Mouse (Mus musculus) large intestine, adult 2 months (tissue): ENCODE measurements at regions not wholly inside any gene's neighbourhood (a gene's known extent, or its start where the extent isn't known, plus 50 kb on each side); places are given as distances from the start of the nearest gene placed in this dataset.

Experiments
- DNase-seq: peaks from one replicate; pipeline ENCODE4 v3.0.0-alpha.2; 2012; ENCODE audit warnings: low read depth, low spot score
- WGBS: fragments of 180-500 bp; shearing (Covaris S2); methylation state at CpG from one replicate; pipeline ENCODE4 v1.1.7; 2018; 5-methylcytosine and 5-hydroxymethylcytosine counted together

DNA sequence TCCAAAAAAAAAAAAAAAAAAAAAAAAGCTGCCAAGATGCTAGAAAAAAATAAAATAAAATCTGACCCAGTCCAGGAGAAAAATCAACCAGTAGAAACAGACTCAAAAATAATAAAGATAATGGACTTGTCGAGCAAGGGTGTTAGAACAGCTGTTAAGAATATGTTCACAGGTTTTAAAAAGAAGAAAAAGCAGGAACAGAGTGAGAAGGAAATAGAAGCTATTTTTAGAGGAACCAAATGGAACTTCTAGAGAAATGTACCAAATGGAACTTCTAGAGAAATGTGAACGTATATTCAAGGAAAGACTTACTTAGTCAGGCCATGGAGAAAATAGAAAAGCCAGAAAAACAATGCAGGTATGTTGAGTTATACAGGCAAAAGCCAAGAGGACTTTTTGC is 662.4 kb upstream of the Jmjd1c start:
- no peak for DNase-seq
- 68% methylated on average over 2 of the region's 2 CpGs for WGBS

DNA sequence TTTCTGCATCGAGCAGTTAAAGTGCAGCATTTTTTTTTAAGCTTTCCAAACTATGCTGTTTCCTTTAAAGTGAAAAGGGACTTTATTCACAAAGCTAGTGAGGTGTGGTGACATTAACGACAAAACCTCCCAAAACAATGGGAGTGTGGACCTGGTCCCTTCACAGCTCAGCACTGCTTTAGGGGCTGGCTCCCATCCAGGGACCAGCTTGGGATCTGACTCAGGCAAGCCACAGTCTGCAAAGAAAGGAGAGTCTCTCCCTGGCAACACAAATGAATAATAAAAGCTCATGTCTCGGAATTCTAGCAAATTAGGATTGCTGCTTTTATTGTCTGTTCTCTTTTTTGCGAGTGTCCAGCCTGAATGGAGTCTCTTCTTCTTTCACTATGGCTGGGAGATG is 625.2 kb upstream of the Jmjd1c start:
- 37% methylated on average over 4 of the region's 4 CpGs for WGBS
- no peak for DNase-seq

DNA sequence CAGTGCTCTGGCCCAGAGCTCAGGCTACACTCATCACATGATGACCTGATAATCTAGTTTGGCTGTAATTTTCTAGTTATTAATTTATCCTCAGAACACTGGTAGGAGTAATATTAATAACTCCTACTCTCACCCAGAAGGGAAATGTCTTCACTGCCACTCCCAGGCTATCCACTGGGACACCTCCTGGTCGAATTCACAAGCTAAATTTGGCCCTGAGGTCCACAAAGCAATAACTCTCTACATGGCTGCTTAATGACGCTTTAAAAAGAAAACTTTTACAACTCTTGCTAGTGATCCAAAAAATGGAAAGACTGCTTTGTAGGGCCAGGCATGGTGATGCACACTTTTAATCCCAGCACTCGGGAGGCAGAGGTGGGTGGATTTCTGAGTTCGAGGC is 623.9 kb upstream of the Jmjd1c start:
- WGBS = 62% methylated on average over 4 of the region's 4 CpGs
- DNase-seq = no peak

DNA sequence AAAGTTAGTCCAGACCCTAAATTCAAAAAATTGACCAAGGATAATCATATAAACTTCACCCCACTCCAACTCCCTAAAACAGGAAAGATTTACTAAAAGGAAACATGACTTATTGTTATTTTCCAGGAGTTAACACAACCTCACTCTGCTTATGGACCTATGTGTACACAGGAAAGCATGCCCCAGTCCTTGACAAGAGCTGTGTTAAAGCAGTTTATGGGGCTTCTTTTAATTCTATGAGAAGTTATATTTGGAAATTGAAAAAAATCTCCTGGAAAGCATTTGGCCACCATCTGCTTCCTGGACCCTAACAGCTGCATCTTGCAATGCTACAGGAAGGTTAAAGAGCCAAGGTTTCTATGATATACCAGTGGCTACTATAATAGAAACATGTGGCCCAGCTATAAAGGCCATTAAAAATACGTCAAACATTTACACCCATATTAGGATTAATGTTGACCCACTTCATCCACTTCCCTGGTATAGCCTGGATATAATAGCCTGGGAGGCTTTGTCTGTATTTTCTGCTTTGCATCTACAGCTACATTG is 620.7 kb upstream of the Jmjd1c start:
- WGBS = 42% methylated on average over 1 of the region's 1 CpGs
- no peak for DNase-seq

DNA sequence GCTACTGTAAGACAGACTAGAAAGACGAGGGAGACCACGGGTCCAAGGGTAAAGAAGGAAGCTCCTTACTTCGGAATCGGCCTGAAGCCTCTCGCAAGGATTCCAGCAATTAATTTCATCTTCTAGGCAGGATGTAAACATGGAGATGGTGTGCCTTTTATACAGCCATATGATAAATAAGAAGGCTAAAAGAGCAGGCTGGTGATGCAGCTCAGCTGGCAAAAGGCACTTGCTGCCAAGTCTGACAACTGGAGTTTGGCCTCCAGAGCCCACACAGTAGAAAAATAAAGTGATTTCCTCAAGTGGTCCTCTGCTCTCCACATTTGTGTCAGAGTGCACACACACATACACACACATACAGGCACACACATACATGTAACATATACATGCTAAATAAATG is 605.1 kb upstream of the Jmjd1c start:
- 66% methylated on average over 5 of the region's 5 CpGs for WGBS
- DNase-seq = no peak

DNA sequence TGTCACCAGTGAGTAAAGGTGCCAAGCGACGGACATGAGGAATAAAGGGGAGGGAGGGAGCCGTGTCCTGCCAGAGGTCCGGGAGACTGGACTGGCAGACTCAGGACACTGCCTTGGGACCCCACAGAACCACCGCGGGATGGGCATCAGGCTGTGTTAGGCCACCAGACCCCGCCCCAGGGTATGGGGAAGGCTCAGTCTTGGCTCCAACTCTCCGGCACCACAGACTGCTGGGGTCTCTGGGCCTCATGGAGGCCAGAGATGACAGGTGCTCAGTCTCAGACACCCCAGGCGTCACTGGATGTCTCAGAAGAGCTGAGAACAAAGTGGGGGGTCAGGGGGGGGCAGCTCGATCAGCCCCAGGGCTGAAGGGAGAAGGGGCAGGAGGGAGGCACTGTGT is 604.1 kb upstream of the Jmjd1c start:
- 59% methylated on average over 10 of the region's 10 CpGs for WGBS
- no peak for DNase-seq

DNA sequence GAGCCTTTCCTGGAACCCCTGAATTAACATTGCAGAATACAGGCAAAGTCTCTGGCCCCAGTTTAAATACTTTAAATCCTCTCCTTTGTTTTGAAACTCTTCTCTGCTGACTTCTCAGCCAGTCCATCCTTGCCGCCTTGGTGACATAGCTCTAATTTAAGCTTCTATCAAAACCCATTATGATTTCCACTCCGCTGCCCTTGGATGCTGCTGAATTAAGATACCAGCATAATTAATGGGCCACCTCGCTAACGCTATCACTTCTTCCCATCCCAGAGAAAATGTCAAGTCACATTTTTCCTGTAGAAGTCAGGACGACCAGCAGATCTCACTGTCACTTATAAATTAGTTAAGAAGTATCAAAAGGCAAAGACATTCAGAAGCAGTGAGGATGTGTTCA is 556.1 kb upstream of the Jmjd1c start:
- no peak for DNase-seq
- WGBS = 90% methylated on average over 5 of the region's 5 CpGs

DNA sequence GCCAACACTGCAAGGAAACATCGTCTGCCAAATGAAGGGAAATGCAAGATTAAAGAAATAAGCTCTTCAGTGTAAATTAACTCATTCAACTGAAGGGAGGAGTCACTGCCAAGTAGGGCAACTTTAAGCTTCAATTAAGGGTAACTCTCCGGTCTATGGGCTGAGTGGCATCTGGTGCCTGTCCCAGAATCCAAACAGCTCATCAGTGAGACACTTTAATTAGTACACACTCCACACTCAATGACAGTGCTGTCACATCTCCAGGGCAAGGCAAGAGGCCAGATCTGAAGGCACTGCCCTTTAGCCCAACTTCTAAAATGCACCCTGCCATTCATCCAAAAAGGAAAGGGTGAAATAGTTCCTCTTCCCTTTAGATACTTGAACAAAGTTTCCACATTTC is 549.3 kb upstream of the Jmjd1c start:
- WGBS = 62% methylated on average over 2 of the region's 2 CpGs

DNA sequence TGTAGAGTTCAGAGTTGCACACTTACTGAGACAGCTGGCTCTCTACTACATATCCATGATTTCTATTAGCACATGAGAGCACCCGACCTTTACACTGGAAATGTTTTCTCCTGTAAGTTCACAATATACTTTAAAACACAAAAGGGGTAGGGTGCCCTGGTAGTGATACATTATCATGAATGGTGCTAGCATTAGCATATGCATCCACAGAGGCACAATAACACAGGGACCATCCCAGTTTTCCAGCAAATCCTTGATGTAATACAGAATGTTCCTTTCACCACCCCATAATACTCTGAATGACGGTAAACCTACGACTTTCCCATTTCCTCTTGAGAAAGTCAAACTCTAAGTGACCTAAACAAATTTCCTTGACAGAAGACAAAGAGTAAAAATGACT is 548.3 kb upstream of the Jmjd1c start:
- 43% methylated on average over 3 of the region's 3 CpGs for WGBS
- no peak for DNase-seq

More for the DNA sequence above, 549.3 kb upstream of the Jmjd1c start:
- no peak for DNase-seq

DNA sequence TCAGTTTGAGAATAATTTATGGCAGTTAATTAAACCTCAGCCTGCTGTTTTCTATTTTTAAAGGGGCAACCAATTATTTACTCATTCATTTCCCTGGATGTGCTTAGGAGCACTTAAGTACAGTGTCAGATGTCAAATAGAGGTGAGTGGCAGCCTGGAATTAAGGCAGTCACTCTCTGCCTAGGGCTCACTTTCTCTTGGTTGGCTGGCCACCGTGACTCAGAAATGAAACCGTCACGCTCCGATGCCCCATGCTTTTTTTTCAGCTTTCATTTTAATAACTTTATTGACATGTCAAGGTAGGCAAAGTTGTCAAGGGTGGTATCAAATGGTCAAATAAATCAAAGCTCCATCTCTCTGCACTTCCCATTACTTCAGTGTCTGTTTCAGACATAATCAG is 547.9 kb upstream of the Jmjd1c start:
- no peak for DNase-seq
- 72% methylated on average over 4 of the region's 4 CpGs for WGBS

DNA sequence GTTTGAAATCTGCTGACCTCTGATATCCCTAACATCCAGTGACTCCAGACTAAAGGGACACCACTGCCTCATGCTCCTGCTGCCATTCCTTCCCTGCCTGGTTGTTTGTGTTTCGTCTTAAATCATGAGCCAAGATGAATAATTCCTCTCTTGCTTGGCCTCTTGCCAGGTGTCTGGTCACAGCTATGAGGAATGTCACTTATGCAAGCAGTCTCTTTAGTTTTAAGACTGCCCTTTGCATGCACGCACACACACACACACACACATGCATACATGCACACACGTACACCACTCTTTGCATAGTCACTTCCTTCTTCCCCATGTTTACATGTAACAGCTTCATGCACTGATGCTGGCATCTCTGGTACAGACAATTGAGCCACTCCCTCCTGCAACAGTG is 543.0 kb upstream of the Jmjd1c start:
- 43% methylated on average over 3 of the region's 3 CpGs for WGBS
- DNase-seq = no peak

DNA sequence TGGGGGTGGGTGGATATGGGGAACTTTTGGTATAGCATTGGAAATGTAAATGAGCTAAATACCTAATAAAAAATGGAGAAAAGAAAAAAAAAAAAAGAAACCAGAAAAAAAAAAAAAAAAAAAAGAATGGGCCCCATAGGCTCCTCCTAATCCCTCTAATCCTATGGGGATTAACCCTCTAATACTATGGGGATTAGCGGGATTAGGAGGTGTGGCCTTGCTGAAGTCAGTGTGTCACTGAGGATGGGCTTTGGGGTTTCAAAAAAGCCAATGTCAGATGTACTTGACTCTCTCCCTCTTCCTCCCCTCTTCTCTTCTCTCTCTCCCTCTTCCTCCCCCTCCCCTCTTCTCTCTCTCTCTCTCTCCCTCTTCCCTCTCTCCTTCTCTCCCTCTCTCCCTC is 541.7 kb upstream of the Jmjd1c start:
- WGBS = 71% methylated on average over 1 of the region's 1 CpGs

DNA sequence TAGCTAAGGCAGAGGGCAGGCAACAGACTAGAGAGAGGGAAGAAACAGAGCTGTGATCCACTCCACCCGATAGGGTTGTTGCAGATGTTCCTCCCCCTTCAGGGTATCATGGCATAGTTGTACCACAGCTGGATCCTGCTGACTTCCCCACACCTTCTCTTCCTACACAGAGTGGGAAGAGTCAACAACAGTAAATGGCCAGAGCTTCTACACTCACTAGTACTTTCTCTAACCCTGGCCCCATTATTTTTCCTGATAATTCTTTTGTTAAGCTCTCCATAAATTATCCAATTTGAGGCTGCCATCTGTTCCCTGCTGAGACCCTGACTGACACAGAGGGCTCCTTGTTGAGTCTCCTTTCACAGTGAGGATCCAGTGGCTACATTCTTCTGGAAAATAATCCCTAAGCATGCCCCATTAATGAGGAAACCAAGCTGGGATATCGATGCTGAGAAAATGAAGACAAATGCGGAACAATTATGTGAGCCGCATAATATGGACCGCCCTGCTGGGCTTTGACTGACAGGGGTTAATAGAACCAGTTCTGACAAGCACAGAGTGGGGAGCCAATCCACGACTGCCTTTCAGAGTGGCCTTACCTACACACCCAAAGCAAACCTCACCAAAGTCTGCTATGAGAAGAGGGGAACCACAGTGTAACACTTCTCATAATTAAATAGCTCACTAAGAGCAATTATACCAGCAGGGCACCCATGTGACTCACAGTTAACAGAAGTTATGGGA is 537.7 kb upstream of the Jmjd1c start:
- DNase-seq = no peak
- WGBS = 77% methylated on average over 6 of the region's 6 CpGs

More for the DNA sequence above, 541.7 kb upstream of the Jmjd1c start:
- no peak for DNase-seq

DNA sequence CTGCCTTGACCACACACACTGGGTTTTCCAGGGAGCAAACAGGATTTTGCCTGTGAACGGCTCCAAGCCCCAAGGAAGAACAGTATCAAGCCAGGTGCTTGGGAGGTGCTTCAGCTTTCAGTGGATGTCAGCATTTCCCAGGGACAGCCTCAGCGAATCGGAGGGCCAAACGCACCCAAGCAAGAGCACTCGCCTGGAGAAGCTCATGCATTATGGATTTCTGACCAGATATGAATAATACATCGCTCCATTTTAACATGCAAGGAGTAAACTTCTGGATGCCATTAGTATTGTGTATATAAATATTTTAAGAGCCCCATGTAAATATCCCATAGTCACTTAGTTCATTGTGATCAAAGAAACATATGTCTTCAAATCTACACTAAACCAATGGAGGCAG is 530.6 kb upstream of the Jmjd1c start:
- no peak for DNase-seq
- WGBS = 82% methylated on average over 6 of the region's 6 CpGs

DNA sequence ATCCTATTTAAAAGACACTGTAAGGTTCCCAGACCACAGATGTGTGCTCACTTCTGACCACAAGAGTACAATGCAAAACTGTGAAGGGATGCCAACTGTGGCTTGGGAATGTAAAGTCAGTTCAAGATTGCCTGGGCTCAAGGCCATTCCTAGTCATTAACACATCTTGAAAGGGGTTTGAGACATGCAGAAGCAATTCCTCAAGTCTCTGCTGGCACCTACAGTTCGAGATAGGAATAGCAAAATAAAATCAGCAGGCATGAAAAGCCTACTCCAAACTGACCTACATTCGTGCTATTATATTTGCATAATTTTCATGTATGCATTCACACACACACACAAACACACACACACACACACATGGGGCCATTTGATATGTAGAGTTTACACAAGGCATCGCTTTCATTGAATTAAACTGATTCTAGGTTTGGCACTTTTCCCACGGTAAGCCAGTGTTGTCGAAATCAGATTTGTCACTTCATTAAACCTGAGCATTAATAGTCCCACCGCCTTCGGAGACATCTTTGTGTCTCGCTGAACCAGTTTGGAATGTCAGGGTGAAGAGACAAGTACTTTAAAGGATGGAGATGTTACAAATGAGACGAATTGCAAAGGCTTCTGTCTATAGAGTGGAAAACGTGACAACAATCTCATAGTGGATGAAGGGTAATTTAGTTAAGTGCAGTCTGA is 520.9 kb upstream of the Jmjd1c start:
- 51% methylated on average over 10 of the region's 10 CpGs for WGBS
- DNase-seq = no peak

DNA sequence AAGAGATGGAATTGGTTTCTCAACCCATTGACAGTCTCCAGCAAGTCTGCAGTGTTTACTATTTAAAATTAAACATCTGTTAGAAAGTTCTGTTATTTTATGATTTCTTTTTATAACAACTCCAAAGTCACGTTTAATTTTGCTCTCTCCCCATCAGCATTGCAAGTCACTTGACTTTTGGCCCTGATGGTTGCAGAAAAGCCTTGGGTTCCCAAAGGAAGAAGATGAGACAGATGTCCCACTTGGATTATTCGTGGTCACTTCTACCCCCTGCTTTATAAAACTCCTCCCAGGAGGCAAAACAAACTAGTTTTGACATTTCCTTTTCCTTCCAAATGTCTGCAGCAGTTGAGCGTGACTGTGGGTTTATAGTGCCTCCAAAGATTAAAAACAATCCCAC is 502.9 kb upstream of the Jmjd1c start:
- WGBS = 47% methylated on average over 3 of the region's 3 CpGs

DNA sequence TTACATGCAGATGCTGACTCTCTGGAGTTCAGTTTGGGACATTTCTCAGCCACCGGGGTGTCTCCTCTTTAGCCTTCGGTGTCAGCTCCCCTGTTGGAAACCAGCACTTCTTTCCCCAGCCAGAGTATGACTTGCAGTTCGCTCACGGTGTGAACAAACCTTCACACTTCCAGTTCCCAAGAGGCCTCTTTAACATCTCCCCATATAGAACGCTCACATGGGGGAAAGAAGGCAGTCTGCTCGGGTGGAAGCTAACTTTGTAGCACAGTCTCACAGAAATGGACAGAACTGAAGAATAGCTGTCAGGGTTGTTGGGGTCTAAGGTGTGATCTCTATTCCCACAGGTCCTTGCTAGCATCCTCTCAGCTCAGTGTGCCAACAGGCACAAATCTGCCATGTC is 502.4 kb upstream of the Jmjd1c start:
- 52% methylated on average over 6 of the region's 6 CpGs for WGBS
- no peak for DNase-seq

More for the DNA sequence above, 502.9 kb upstream of the Jmjd1c start:
- no peak for DNase-seq

DNA sequence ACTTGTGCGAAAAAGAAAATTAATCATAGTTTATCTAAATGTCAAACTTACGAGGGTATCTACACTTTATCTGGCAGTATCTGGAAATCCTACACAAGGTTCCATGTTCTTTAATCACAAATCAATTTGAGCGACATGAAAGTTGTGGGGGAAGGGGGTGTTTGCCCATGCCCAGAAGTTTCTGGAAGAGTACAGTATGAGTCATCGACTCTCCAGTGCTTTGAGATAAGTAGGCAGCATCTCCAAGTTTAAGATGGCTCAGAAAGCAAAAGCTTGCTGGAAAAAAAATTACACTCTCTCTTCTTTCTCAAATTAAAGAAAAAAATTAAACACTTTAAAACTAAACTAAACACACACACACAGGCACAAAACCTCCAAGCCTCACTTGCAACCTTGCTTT is 498.0 kb upstream of the Jmjd1c start:
- WGBS = 69% methylated on average over 4 of the region's 4 CpGs
- no peak for DNase-seq

DNA sequence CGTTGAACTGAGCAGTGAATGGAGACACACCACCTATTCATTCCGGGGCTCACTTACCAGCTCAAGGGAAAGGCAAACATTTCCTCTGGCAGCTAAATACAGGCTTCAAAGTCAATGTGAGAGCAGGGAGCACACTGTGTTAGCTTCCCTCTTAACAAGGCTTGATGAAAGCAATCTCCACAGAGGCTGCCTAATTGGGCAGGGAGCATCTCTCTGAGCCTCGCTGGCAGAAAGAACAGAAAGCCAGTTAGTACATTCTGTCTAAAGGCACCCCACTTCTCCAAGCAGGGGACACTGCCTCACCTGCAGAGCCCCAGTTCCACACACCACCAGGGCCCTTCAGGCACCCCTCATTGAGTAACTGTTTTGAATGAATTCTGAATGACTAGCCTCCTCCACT is 488.8 kb upstream of the Jmjd1c start:
- no peak for DNase-seq
- 37% methylated on average over 3 of the region's 3 CpGs for WGBS

DNA sequence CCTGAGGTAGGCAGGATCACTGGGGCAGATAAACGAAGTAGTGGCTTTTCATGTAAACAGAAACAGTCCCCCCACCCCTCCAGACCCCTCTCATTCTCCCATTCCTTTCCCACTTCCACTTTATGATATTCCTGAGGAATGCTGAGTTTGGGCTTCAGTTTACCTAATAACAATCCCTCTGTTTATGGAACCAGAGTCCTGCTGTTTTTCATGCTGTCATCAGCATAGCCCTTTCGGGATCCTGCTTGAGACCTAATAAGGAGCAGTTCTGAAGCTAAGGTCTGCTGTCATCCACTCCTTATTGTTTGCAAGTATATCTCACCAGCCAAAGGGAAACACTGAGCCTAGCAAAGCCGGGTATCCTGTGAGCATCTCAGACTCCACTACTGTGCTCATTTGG is 479.6 kb upstream of the Jmjd1c start:
- DNase-seq = no peak
- 48% methylated on average over 3 of the region's 3 CpGs for WGBS

DNA sequence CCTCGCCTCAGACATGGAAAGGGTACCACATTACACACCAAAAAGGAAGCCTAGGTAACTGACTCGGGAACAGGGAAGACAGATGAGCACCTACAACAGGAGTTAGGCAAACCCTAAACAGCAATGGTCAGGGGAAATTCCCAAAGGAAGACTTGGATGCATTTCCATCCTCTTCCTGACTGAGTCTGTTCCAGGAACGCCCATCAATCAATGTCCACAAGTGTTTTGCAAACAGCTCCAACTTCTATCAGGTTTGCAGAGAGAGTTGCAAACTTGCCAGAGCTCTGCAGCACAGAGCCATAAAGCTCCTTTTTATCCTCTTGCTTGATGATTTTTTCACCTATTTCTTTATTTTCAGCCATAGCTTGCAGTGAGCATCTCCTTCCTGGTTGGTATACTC is 464.9 kb upstream of the Jmjd1c start:
- WGBS = 67% methylated on average over 3 of the region's 3 CpGs
- no peak for DNase-seq
